ENCODE assay signal across 7 mouse cellular contexts in the genomic region with DNA sequence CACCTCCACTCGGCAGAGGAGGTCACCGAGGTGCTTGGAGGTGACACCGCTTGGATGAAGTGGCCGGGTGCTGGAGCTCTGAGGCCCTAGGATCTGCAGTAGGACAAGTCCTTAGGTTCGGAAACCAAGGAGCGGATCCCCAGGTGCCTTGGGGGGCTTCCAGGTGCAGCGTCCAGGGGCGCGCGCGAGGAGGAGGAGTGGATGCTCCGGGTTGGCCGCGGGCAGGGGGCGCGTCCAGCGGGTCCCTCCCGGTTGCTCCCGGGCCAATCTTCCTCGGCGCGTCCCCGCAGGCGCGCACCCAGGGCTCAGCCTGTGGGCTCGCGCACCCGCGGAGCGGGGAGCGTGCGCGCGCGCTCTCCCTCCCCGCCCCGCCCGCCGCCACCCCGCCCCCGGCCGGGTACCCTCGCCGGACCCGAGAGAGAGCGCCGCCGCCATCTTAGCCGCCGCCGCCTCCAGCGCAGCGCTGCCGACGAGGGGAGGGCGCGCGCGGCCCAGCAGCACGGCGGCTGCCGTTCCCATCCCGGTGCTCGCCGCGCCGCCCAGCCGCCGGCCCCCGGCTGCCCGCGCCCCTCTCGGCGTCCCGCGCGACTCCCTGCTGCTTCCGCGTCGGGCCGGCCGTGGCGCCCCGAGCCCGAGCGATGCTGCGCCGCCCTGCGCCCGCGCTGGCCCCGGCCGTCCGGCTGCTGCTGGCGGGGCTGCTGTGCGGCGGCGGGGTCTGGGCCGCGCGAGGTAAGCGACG. TPM values are rescaled to one million over a fixed set of nuclear protein-coding genes. Genes with fewer than 3 reads are reported as not detected.
A peak's percentile ranks its signal among the peaks of the same experiment; 100 is the strongest.
DNase-seq lines count a peak whose midpoint lies in the region; ATAC-seq and TF ChIP-seq lines count a peak whose summit lies in the region.

Gene Clstn1, plus strand, starts transcription at position 425 of the 739 bp plus-strand sequence.

- H3K9ac ChIP-seq in lung, postnatal 0 days (replicated peaks; ENCODE audit: low read depth) = peak within 1 kb of the TSS; percentile 68

- 0 out of 2 replicates have a peak, but pooled peaks have one; percentile 34 for TF ChIP-seq POLR2A in cerebellum, adult 2 months (IDR thresholded peaks at IDR 0.05; ENCODE audit: borderline replicate concordance, insufficient read depth, low read length)

- 1% methylated on average over 83 of the region's 103 CpGs for WGBS in cerebellum, adult 2 months
- WGBS in lung, postnatal 0 days = 2% methylated on average over 40 of the region's 103 CpGs

- H3K9me3 ChIP-seq in lung, postnatal 0 days (ENCODE audit: low read length) = no peaks in the 10 kb centered on the region

- H3K4me3 ChIP-seq in cerebellum, adult 2 months (replicated peaks; ENCODE audit: insufficient read depth, low read depth, low read length) = peak within 1 kb of the TSS; percentile 99
- peak within 1 kb of the TSS; percentile 76 for H3K4me3 ChIP-seq in lung, postnatal 0 days (ENCODE audit: low read depth, low read length)

- no peak for TF ChIP-seq CTCF in cerebellum, adult 2 months (IDR thresholded peaks at IDR 0.05; ENCODE audit: borderline replicate concordance, insufficient read depth, low read depth, low read length)
- no peak for TF ChIP-seq CTCF in lung, postnatal 0 days (IDR thresholded peaks at IDR 0.05)

- H3K27ac ChIP-seq in cerebellum, adult 2 months (ENCODE audit: insufficient read depth, low read length) = peak within 1 kb of the TSS; percentile 97
- peak within 1 kb of the TSS; percentile 26; the same call in 1 of the 2 replicates for H3K27ac ChIP-seq in lung, postnatal 0 days (ENCODE audit: low read length)

- peak in 1 of 2 experiments; percentile 18; a peak in 1 of 4 replicates for ATAC-seq in hematopoietic stem cell, adult 5-6 weeks (replicated peaks in 1 of 2; ENCODE audit: insufficient read depth in 1 of 2, low FRiP score in 2 of 2, low TSS enrichment in 1 of 2, low read depth in 1 of 2, poor library complexity in 2 of 2, severe bottlenecking in 2 of 2)
- peak; percentile 87 for ATAC-seq in lung, postnatal 0 days

- H3K36me3 ChIP-seq in lung, postnatal 0 days (ENCODE audit: insufficient read depth, low read length) = no peaks in the 10 kb centered on the region

- H3K4me1 ChIP-seq in cerebellum, adult 2 months (ENCODE audit: control insufficient read depth, insufficient read depth, low read length) = peaks cover 6% of the 10 kb centered on the region; the same call in 1 of the 2 replicates
- no peaks in the 10 kb centered on the region for H3K4me1 ChIP-seq in lung, postnatal 0 days (ENCODE audit: insufficient read depth, low read depth, low read length)

- H3K27me3 ChIP-seq in cerebellum, adult 2 months (ENCODE audit: control insufficient read depth, insufficient read depth, low read length) = no peaks in the 10 kb centered on the region
- no peaks in the 10 kb centered on the region for H3K27me3 ChIP-seq in lung, postnatal 0 days (replicated peaks; ENCODE audit: insufficient read depth, low read length)

- DNase-seq in R1 (ENCODE audit: low read depth, low spot score) = peak; percentile 68
- DNase-seq in cerebellum, adult 2 months = peak; percentile 81 to 86
- peak in 1 of 2 experiments; percentile 67 for DNase-seq in frontal cortex, adult 2 months (ENCODE audit: extremely low spot score in 1 of 2, low spot score in 1 of 2)
- DNase-seq in layer of hippocampus, adult 8-10 months (ENCODE audit: low spot score in 2 of 2) = peak in 1 of 2 experiments; percentile 38
- peak; percentile 72 for DNase-seq in lung, postnatal 0 days (ENCODE audit: low spot score)
- peak; percentile 92 for DNase-seq in retina, postnatal 1 day

- H3K4me2 ChIP-seq in lung, postnatal 0 days (replicated peaks; ENCODE audit: low read depth, low read length) = peak within 1 kb of the TSS; percentile 95

- no peak for TF ChIP-seq EP300 in lung, postnatal 0 days (IDR thresholded peaks at IDR 0.05)

RNA-seq across cellular contexts. Expression of gene Clstn1, which starts in this region (rescaled TPM):
- 301 and 324 TPM in 2 replicates for polyA plus RNA-seq in cerebellum, adult 2 months (2012; rRNA removed)
- polyA plus RNA-seq in frontal cortex, adult 2 months (2012; rRNA removed) = 310 and 338 TPM in 2 replicates
- 12.7 and 15.2 TPM in 2 replicates for total RNA-seq in hematopoietic stem cell, adult 5-6 weeks (2017)
- 100 to 1,000 TPM; 744 to 810 (median 791) TPM for total RNA-seq in layer of hippocampus, adult 8-10 months (2022)
- polyA plus RNA-seq in lung, postnatal 0 days (2015; fragmentation: Nextera tagmentation; extraction: Ambion mirVana) = 43.6 and 48.7 TPM in 2 replicates

Comparison
In these comparisons a context has a peak if more than half of its experiments do, and no peak if none do; other contexts are left out.
1. RNA of gene Clstn1 (total RNA-seq): 744 to 810 TPM in layer of hippocampus, adult 8-10 months; 12.7 to 15.2 TPM in hematopoietic stem cell, adult 5-6 weeks; every median in the first group is over 10 times any median in the second.